Mouse (Mus musculus): ENCODE data around the gene Slc24a3. TPM values are rescaled to one million over a fixed set of nuclear protein-coding genes. Genes with fewer than 3 reads are reported as not detected.
A peak's percentile ranks its signal among the peaks of the same experiment; 100 is the strongest.

Gene Slc24a3
- total and polyA plus RNA-seq, 3 experiments = not detected

- TF ChIP-seq POLR2AphosphoS2 (IDR thresholded peaks at IDR 0.05; ENCODE audit: low read length) (no peak), ZC3H11A (IDR thresholded peaks at IDR 0.05; ENCODE audit: low read depth, low read length) (no peak), MAX (IDR thresholded peaks at IDR 0.05; ENCODE audit: low read length) (no peak), ZNF384 (IDR thresholded peaks at IDR 0.05; ENCODE audit: low read depth, low read length) (no peak), MXI1 (IDR thresholded peaks at IDR 0.05; ENCODE audit: low read depth, low read length) (no peak), BHLHE40 (IDR thresholded peaks at IDR 0.05; ENCODE audit: borderline replicate concordance, low read depth, low read length) (no peak), USF2 (IDR thresholded peaks at IDR 0.05; ENCODE audit: borderline replicate concordance in 1 of 2, insufficient read depth in 1 of 2, low read depth in 1 of 2, low read length in 2 of 2) (no peak), MEF2A (IDR thresholded peaks at IDR 0.05; ENCODE audit: extremely low read depth, insufficient replicate concordance, low read depth, low read length, poor library complexity, severe bottlenecking) (no peak), HCFC1 (IDR thresholded peaks at IDR 0.05; ENCODE audit: low read depth, low read length) (no peak), USF1 (IDR thresholded peaks at IDR 0.05; ENCODE audit: low read depth, low read length) (no peak), KAT2A (conservative IDR thresholded peaks at IDR 0.05; ENCODE audit: low read depth, low read length) (no peak), ZKSCAN1 (IDR thresholded peaks at IDR 0.05; ENCODE audit: low read depth, low read length) (no peak), CHD2 (IDR thresholded peaks at IDR 0.05; ENCODE audit: low read length) (no peak), ZMIZ1 (IDR thresholded peaks at IDR 0.05; ENCODE audit: low read depth, low read length) (no peak), TBP (IDR thresholded peaks at IDR 0.05; ENCODE audit: low read depth, low read length) (no peak)
- peak; percentile 12 for DNase-seq (ENCODE audit: low read depth, low spot score)
- H3K36me3 ChIP-seq (ENCODE audit: control insufficient read depth in 1 of 2, insufficient read depth in 2 of 2, low read length in 2 of 2) = no peaks in the 10 kb centered on the region
- no peak overlapping the region for H3K4me3 ChIP-seq (ENCODE audit: control insufficient read depth in 1 of 2, insufficient read depth in 1 of 2, low read depth in 2 of 2, low read length in 2 of 2)
- H3K27me3 ChIP-seq (ENCODE audit: control insufficient read depth in 1 of 2, insufficient read depth in 2 of 2, low read length in 2 of 2) = no peaks in the 10 kb centered on the region
- no peaks in the 10 kb centered on the region for H3K9me3 ChIP-seq (replicated peaks; ENCODE audit: insufficient read depth, low read length)
- H3K4me1 ChIP-seq (ENCODE audit: control insufficient read depth in 1 of 2, insufficient read depth in 2 of 2, low read length in 2 of 2) = no peaks in the 10 kb centered on the region
- H3K9ac ChIP-seq (ENCODE audit: control insufficient read depth, low read depth, low read length, poor library complexity, severe bottlenecking) = no peak overlapping the region
- H3K79me2 ChIP-seq (ENCODE audit: control insufficient read depth, insufficient read depth, low read length, poor library complexity) = no peaks in the 10 kb centered on the region
- H3K27ac ChIP-seq (ENCODE audit: control insufficient read depth, low read depth, low read length) = no peak overlapping the region
Observed at GRCm38 (mm10) chr2:145510650-145511225, 343.2 kb downstream of the Slc24a3 start.

GRCm38 (mm10) chr2:145515956-145516355 lies 348.4 kb downstream of the Slc24a3 start:
- Histone ChIP-seq H3K9me3 (replicated peaks; ENCODE audit: insufficient read depth, low read length) (no peaks in the 10 kb centered on the region), H3K27me3 (ENCODE audit: control insufficient read depth in 1 of 2, insufficient read depth in 2 of 2, low read length in 2 of 2) (no peaks in the 10 kb centered on the region), H3K79me2 (ENCODE audit: control insufficient read depth, insufficient read depth, low read length, poor library complexity) (no peaks in the 10 kb centered on the region), H3K27ac (ENCODE audit: control insufficient read depth, low read depth, low read length) (no peak overlapping the region), H3K36me3 (ENCODE audit: control insufficient read depth in 1 of 2, insufficient read depth in 2 of 2, low read length in 2 of 2) (no peaks in the 10 kb centered on the region), H3K4me3 (ENCODE audit: control insufficient read depth in 1 of 2, insufficient read depth in 1 of 2, low read depth in 2 of 2, low read length in 2 of 2) (no peak overlapping the region), H3K9ac (ENCODE audit: control insufficient read depth, low read depth, low read length, poor library complexity, severe bottlenecking) (no peak overlapping the region), H3K4me1 (ENCODE audit: control insufficient read depth in 1 of 2, insufficient read depth in 2 of 2, low read length in 2 of 2) (no peaks in the 10 kb centered on the region)
- DNase-seq (ENCODE audit: low read depth, low spot score) = no peak
- TF ChIP-seq RAD21 (IDR thresholded peaks at IDR 0.05; ENCODE audit: low read depth, low read length) (no peak), ZKSCAN1 (IDR thresholded peaks at IDR 0.05; ENCODE audit: low read depth, low read length) (no peak), MEF2A (IDR thresholded peaks at IDR 0.05; ENCODE audit: extremely low read depth, insufficient replicate concordance, low read depth, low read length, poor library complexity, severe bottlenecking) (no peak), CHD2 (IDR thresholded peaks at IDR 0.05; ENCODE audit: low read length) (no peak), MAZ (IDR thresholded peaks at IDR 0.05; ENCODE audit: low read depth, low read length) (no peak), ZC3H11A (IDR thresholded peaks at IDR 0.05; ENCODE audit: low read depth, low read length) (no peak), ETS1 (IDR thresholded peaks at IDR 0.05; ENCODE audit: low read depth, low read length) (no peak), MAFK (IDR thresholded peaks at IDR 0.05; ENCODE audit: borderline replicate concordance, low read depth, low read length) (no peak), NELFE (IDR thresholded peaks at IDR 0.05; ENCODE audit: low read depth, low read length) (no peak), BHLHE40 (IDR thresholded peaks at IDR 0.05; ENCODE audit: borderline replicate concordance, low read depth, low read length) (no peak), USF2 (IDR thresholded peaks at IDR 0.05; ENCODE audit: borderline replicate concordance in 1 of 2, insufficient read depth in 1 of 2, low read depth in 1 of 2, low read length in 2 of 2) (no peak)
